ENCODE assay signal across 1 mouse cellular context in genomic region chr2:33477961-33478755, GRCm38 (mm10).
TF ChIP-seq lines count a peak whose summit lies in the region.

No protein-coding gene starts in this region.

TF ChIP-seq in MEL, 35 proteins besides CTCF, POLR2A, EP300 and RAD21:
- TF ChIP-seq ETS1 (IDR thresholded peaks at IDR 0.05; ENCODE audit: low read depth, low read length) (no peak), TCF12 (IDR thresholded peaks at IDR 0.05; ENCODE audit: low read depth, low read length) (no peak), GABPA (IDR thresholded peaks at IDR 0.05; ENCODE audit: low read depth, low read length) (no peak), MAFK (IDR thresholded peaks at IDR 0.05; ENCODE audit: borderline replicate concordance, low read depth, low read length) (no peak), MAZ (IDR thresholded peaks at IDR 0.05; ENCODE audit: low read depth, low read length) (no peak), MXI1 (IDR thresholded peaks at IDR 0.05; ENCODE audit: low read depth, low read length) (no peak), MEF2A (IDR thresholded peaks at IDR 0.05; ENCODE audit: extremely low read depth, insufficient replicate concordance, low read depth, low read length, poor library complexity, severe bottlenecking) (no peak), USF1 (IDR thresholded peaks at IDR 0.05; ENCODE audit: low read depth, low read length) (no peak), POLR2AphosphoS5 (IDR thresholded peaks at IDR 0.05; ENCODE audit: borderline replicate concordance, low read depth, low read length) (no peak), CHD1 (IDR thresholded peaks at IDR 0.05; ENCODE audit: low read depth, low read length) (no peak), ZMIZ1 (IDR thresholded peaks at IDR 0.05; ENCODE audit: low read depth, low read length) (no peak), SMC3 (IDR thresholded peaks at IDR 0.05; ENCODE audit: low read depth, low read length) (no peak), KAT2A (conservative IDR thresholded peaks at IDR 0.05; ENCODE audit: low read depth, low read length) (no peak), USF2 (IDR thresholded peaks at IDR 0.05; ENCODE audit: borderline replicate concordance in 1 of 2, insufficient read depth in 1 of 2, low read depth in 1 of 2, low read length in 2 of 2) (no peak), TBP (IDR thresholded peaks at IDR 0.05; ENCODE audit: low read depth, low read length) (no peak), UBTF (IDR thresholded peaks at IDR 0.05; ENCODE audit: borderline replicate concordance, insufficient read depth, low read depth, low read length) (no peak), SIN3A (IDR thresholded peaks at IDR 0.05; ENCODE audit: low read length) (no peak), GATA1 (IDR thresholded peaks at IDR 0.05; ENCODE audit: low read depth, low read length) (no peak), ZNF384 (IDR thresholded peaks at IDR 0.05; ENCODE audit: low read depth, low read length) (no peak), NELFE (IDR thresholded peaks at IDR 0.05; ENCODE audit: low read depth, low read length) (no peak)
